ENCODE assay signal across 7 mouse cellular contexts in the genomic region with DNA sequence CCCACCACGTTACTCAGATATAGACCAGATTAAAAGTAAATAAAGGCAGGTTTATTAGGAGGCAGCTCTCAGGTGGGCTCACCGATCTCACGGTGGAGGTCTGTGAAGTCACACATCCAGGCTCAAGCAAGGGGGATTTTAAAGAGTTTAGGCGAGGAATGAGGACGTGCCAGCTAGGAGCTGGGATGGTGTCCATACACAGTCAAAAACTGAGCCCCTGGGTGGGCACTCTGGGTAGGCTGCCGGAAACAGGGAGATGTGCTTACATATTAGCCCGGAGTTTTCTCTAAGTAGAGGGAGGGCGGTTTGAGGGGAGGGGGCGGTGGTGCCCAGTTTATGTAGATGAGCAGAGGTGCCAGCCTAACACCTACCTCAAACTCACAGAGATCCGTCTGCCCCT. TPM values are rescaled to one million over a fixed set of nuclear protein-coding genes. Genes with fewer than 3 reads are reported as not detected.
DNase-seq lines count a peak whose midpoint lies in the region; ATAC-seq and TF ChIP-seq lines count a peak whose summit lies in the region.

No protein-coding gene starts in this region.

- peaks cover 9% of the 10 kb centered on the region; the same call in 1 of the 2 replicates for H3K4me1 ChIP-seq in lung, adult 2 months (ENCODE audit: control insufficient read depth, insufficient read depth, low read length)
- H3K4me1 ChIP-seq in forebrain, embryonic 11.5 days (replicated peaks; ENCODE audit: control insufficient read depth, insufficient read depth, low read length): peaks cover 7% of the 10 kb centered on the region
- peaks cover 38% of the 10 kb centered on the region for H3K4me1 ChIP-seq in neural tube, embryonic 15.5 days

- TF ChIP-seq CTCF in lung, adult 2 months (IDR thresholded peaks at IDR 0.05; ENCODE audit: insufficient read depth, low read length): no peak

- no peaks in the 10 kb centered on the region for H3K36me3 ChIP-seq in forebrain, embryonic 11.5 days (ENCODE audit: control insufficient read depth, insufficient read depth, low read length)
- H3K36me3 ChIP-seq in neural tube, embryonic 15.5 days: no peaks in the 10 kb centered on the region

- H3K9me3 ChIP-seq in forebrain, embryonic 11.5 days (ENCODE audit: control insufficient read depth, low read length): no peaks in the 10 kb centered on the region
- H3K9me3 ChIP-seq in neural tube, embryonic 15.5 days (replicated peaks): no peaks in the 10 kb centered on the region

- no peak for DNase-seq in lung, adult 2 months
- no peak for DNase-seq in lung, postnatal 36 days
- DNase-seq in forebrain, embryonic 11.5 days (ENCODE audit: low spot score): no peak
- peak; percentile 16 to 56 for DNase-seq in kidney, postnatal 25 days
- no peak for DNase-seq in adrenal gland, adult 8-10 months
- no peak for DNase-seq in spleen, postnatal 36 days (ENCODE audit: low spot score in 2 of 2)

- peak overlapping the region; percentile 84 for H3K4me2 ChIP-seq in forebrain, embryonic 11.5 days (ENCODE audit: low read depth, low read length, severe bottlenecking)
- H3K4me2 ChIP-seq in neural tube, embryonic 15.5 days: peak overlapping the region; percentile 88

- 35% methylated on average over 10 of the region's 10 CpGs for WGBS in lung, adult 2 months
- 62% methylated on average over 10 of the region's 10 CpGs for WGBS in forebrain, embryonic 11.5 days
- WGBS in neural tube, embryonic 15.5 days: 58% methylated on average over 10 of the region's 10 CpGs

- no peaks in the 10 kb centered on the region; the same call in 1 of the 2 replicates for H3K27me3 ChIP-seq in forebrain, embryonic 11.5 days (ENCODE audit: control insufficient read depth, insufficient read depth, low read length)
- H3K27me3 ChIP-seq in neural tube, embryonic 15.5 days (replicated peaks): no peaks in the 10 kb centered on the region

- ATAC-seq in forebrain, embryonic 11.5 days (replicated peaks; ENCODE audit: low FRiP score): peak; percentile 16; the same call in 1 of the 2 replicates
- ATAC-seq in neural tube, embryonic 15.5 days (ENCODE audit: low FRiP score): peak; percentile 4; the same call in 1 of the 2 replicates

- peak overlapping the region; percentile 63 for H3K4me3 ChIP-seq in lung, adult 2 months (replicated peaks; ENCODE audit: extremely low read depth, low read depth, low read length)
- H3K4me3 ChIP-seq in forebrain, embryonic 11.5 days (ENCODE audit: low read depth, low read length): peak overlapping the region; percentile 61
- peak overlapping the region; percentile 86 for H3K4me3 ChIP-seq in neural tube, embryonic 15.5 days (replicated peaks)

- H3K27ac ChIP-seq in forebrain, embryonic 11.5 days (ENCODE audit: low read depth, low read length): no peak overlapping the region
- peak overlapping the region; percentile 89; the same call in 1 of the 2 replicates for H3K27ac ChIP-seq in neural tube, embryonic 15.5 days (replicated peaks)

- TF ChIP-seq POLR2A in lung, adult 2 months (IDR thresholded peaks at IDR 0.05; ENCODE audit: borderline replicate concordance, extremely low read depth, low read depth, low read length): no peak

- peak overlapping the region; percentile 79 for H3K9ac ChIP-seq in forebrain, embryonic 11.5 days (ENCODE audit: low read length)
- H3K9ac ChIP-seq in neural tube, embryonic 15.5 days (replicated peaks): peak overlapping the region; percentile 93

RNA-seq across cellular contexts. Expression of gene Rusc2, which starts 0.8 kb away (rescaled TPM):
- 91.1 and 92.8 TPM in 2 replicates for polyA plus RNA-seq in lung, adult 2 months (2012; rRNA removed)
- 11.6 and 12.4 TPM in 2 replicates for polyA plus RNA-seq in forebrain, embryonic 11.5 days (2014; fragmentation: Nextera tagmentation; extraction: Ambion mirVana)
- polyA plus RNA-seq in neural tube, embryonic 15.5 days (2015; fragmentation: Nextera tagmentation; extraction: Ambion mirVana): 69.2 and 82.7 TPM in 2 replicates
- 10 to 100 TPM; 38.8 to 46.9 (median 43.2) TPM for total RNA-seq in adrenal gland, adult 8-10 months (2022)

RNA-seq across cellular contexts. Expression of gene Fam166b, which starts 48.0 kb away (rescaled TPM):
- 14.4 and 15.8 TPM in 2 replicates for polyA plus RNA-seq in lung, adult 2 months (2012; rRNA removed)
- polyA plus RNA-seq in forebrain, embryonic 11.5 days (2014; fragmentation: Nextera tagmentation; extraction: Ambion mirVana): 0.28 and 0.31 TPM in 2 replicates
- 1.7 and 2.6 TPM in 2 replicates for polyA plus RNA-seq in neural tube, embryonic 15.5 days (2015; fragmentation: Nextera tagmentation; extraction: Ambion mirVana)
- not detected for total RNA-seq in adrenal gland, adult 8-10 months (2022)

Comparison
In these comparisons a context has a peak if more than half of its experiments do, and no peak if none do; other contexts are left out.
1. DNase-seq: peak in kidney, postnatal 25 days (2 of 2); none in lung, adult 2 months (single experiment), lung, postnatal 36 days (single experiment), forebrain, embryonic 11.5 days (single experiment), adrenal gland, adult 8-10 months (single experiment) and spleen, postnatal 36 days (0 of 2).
2. Peak in every context shown above with its lines, with median percentiles within 50 percentile points of each other: H3K4me3 ChIP-seq.